Mouse (Mus musculus) lung, postnatal 0 days (tissue): ENCODE measurements at regions not wholly inside any gene's neighbourhood (a gene's known extent, or its start where the extent isn't known, plus 50 kb on each side); places are given as distances from the start of the nearest gene placed in this dataset.

Experiments
- ATAC-seq: fragments of 200-750 bp; cut with Nextera tagmentation; 2 replicates; pipeline ENCODE4 v1.8.0; 2017; ENCODE audit warnings: moderate library complexity
- DNase-seq: peaks from one replicate; pipeline ENCODE4 v3.0.0-alpha.2; 2016; ENCODE audit warnings: low spot score
- H3K27ac ChIP-seq: fragments of 300-500 bp; sonication (generic); 2 replicates; pipeline ENCODE4 v1.5.1; 2014; ENCODE audit warnings: antibody characterized with exemption, mild to moderate bottlenecking, low read length, mixed read lengths
- H3K27me3 ChIP-seq: fragments of 300-500 bp; sonication (generic); replicated peaks from 2 replicates; pipeline ENCODE4 v1.6.1; 2014; ENCODE audit warnings: low read length, mixed read lengths; ENCODE audit not compliant: insufficient read depth
- H3K36me3 ChIP-seq: fragments of 300-500 bp; sonication (generic); 2 replicates; pipeline ENCODE4 v1.6.1; 2014; ENCODE audit warnings: low read length, mixed read lengths; ENCODE audit not compliant: insufficient read depth
- H3K4me1 ChIP-seq: fragments of 300-500 bp; sonication (generic); 2 replicates; pipeline ENCODE4 v1.6.1; 2014; ENCODE audit warnings: antibody characterized with exemption, low read depth, low read length, mixed read lengths; ENCODE audit not compliant: insufficient read depth
- H3K4me2 ChIP-seq: fragments of 300-500 bp; sonication (generic); replicated peaks from 2 replicates; pipeline ENCODE4 v1.6.1; 2014; ENCODE audit warnings: low read depth, mild to moderate bottlenecking, low read length, moderate library complexity, mixed read lengths
- H3K4me3 ChIP-seq: fragments of 300-500 bp; sonication (generic); 2 replicates; pipeline ENCODE4 v1.5.1; 2014; ENCODE audit warnings: low read depth, low read length
- H3K9ac ChIP-seq: fragments of 300-500 bp; sonication (generic); replicated peaks from 2 replicates; pipeline ENCODE4 v1.6.1; 2014; ENCODE audit warnings: low read depth, mild to moderate bottlenecking
- H3K9me3 ChIP-seq: fragments of 300-500 bp; sonication (generic); 2 replicates; pipeline ENCODE4 v1.6.1; 2016; ENCODE audit warnings: low read length, mixed read lengths
- CTCF ChIP-seq: IDR thresholded peaks from 2 replicates; pipeline ENCODE4 v1.5.1; 2016; ENCODE audit warnings: antibody characterized with exemption, mild to moderate bottlenecking
- EP300 ChIP-seq: IDR thresholded peaks from 2 replicates; pipeline ENCODE4 v1.6.1; 2016; ENCODE audit warnings: antibody characterized with exemption, mild to moderate bottlenecking, control low read depth
- WGBS: fragments of 180-500 bp; shearing (Covaris S2); extraction: QIAGEN DNeasy Blood & Tissue Kit; methylation state at CpG from one replicate; pipeline ENCODE4 v1.1.7; 2014; 5-methylcytosine and 5-hydroxymethylcytosine counted together

- TF ChIP-seq CTCF (no peak), EP300 (no peak)
- no peak overlapping the region for H3K27ac ChIP-seq
- DNase-seq (no peak), ATAC-seq (no peak)
- H3K27me3 ChIP-seq, result no peaks in the 10 kb centered on the region
- H3K4me3 ChIP-seq, result no peak overlapping the region
- no peaks in the 10 kb centered on the region for H3K9me3 ChIP-seq
- H3K9ac ChIP-seq, result no peak overlapping the region
- 39% methylated on average over 2 of the region's 2 CpGs for WGBS
- no peak overlapping the region for H3K4me2 ChIP-seq
- no peaks in the 10 kb centered on the region for H3K36me3 ChIP-seq
- H3K4me1 ChIP-seq, result no peaks in the 10 kb centered on the region
These were observed 173.4 kb downstream of the Rab28 start for GRCm38 (mm10) chr5:41534598-41534997.
